Mouse (Mus musculus) liver, embryonic 12.5 days (tissue): Measurements from ENCODE around the gene Prrx2. TPM values are rescaled to one million over a fixed set of nuclear protein-coding genes. Genes with fewer than 3 reads are reported as not detected.

ENCODE experiments used
- ATAC-seq: fragments of 200-750 bp; cut with Nextera tagmentation; 2 replicates; pipeline ENCODE4 v1.8.0; 2017; ENCODE audit warnings: moderate number of reproducible peaks, mild to moderate bottlenecking, moderate library complexity
- H3K27ac ChIP-seq: fragments of 300-500 bp; sonication (generic); 2 replicates; pipeline ENCODE4 v1.5.1; 2016; ENCODE audit warnings: mild to moderate bottlenecking
- H3K27me3 ChIP-seq: fragments of 300-500 bp; sonication (generic); replicated peaks from 2 replicates; pipeline ENCODE4 v1.6.1; 2016; ENCODE audit warnings: mild to moderate bottlenecking, moderate library complexity
- H3K36me3 ChIP-seq: fragments of 300-500 bp; sonication (generic); 2 replicates; pipeline ENCODE4 v1.6.1; 2016; ENCODE audit warnings: mild to moderate bottlenecking, moderate library complexity
- H3K4me1 ChIP-seq: fragments of 300-500 bp; sonication (generic); 2 replicates; pipeline ENCODE4 v1.6.1; 2016
- H3K4me2 ChIP-seq: fragments of 300-500 bp; sonication (generic); 2 replicates; pipeline ENCODE4 v1.6.1; 2016; ENCODE audit warnings: mild to moderate bottlenecking, moderate library complexity
- H3K4me3 ChIP-seq: fragments of 300-500 bp; sonication (generic); 2 replicates; pipeline ENCODE4 v1.5.1; 2016; ENCODE audit warnings: mild to moderate bottlenecking, moderate library complexity
- H3K9ac ChIP-seq: fragments of 300-500 bp; sonication (generic); 2 replicates; pipeline ENCODE4 v1.6.1; 2016; ENCODE audit warnings: mild to moderate bottlenecking, moderate library complexity
- H3K9me3 ChIP-seq: fragments of 300-500 bp; sonication (generic); replicated peaks from 2 replicates; pipeline ENCODE4 v1.6.1; 2016; ENCODE audit warnings: mild to moderate bottlenecking, moderate library complexity
- WGBS: fragments of 180-500 bp; shearing (Covaris S2); methylation state at CpG from one replicate; pipeline ENCODE4 v1.1.7; 2016; ENCODE audit not compliant: insufficient replicate concordance; 5-methylcytosine and 5-hydroxymethylcytosine counted together
- polyA plus RNA-seq: library from polyadenylated mRNA; unstranded; fragments of >200 nt; fragmentation: Nextera tagmentation; extraction: Ambion mirVana; gene quantifications from 2 replicates; pipeline ENCODE4 v1.2.1, GENCODE M21; 2016

Prrx2 gene
- polyA plus RNA-seq, 1 experiment from 2014 or later = 2.5 TPM

GRCm38 (mm10) chr2:30805983-30806382, 28.8 kb upstream of the Prrx2 start:
- Histone ChIP-seq H3K4me3 (no peak overlapping the region), H3K27ac (no peak overlapping the region), H3K36me3 (peaks cover 7% of the 10 kb centered on the region), H3K4me2 (no peak overlapping the region), H3K4me1 (peaks cover 42% of the 10 kb centered on the region), H3K9me3 (no peaks in the 10 kb centered on the region), H3K9ac (no peak overlapping the region), H3K27me3 (peaks cover 52% of the 10 kb centered on the region)
- 89% methylated on average over 2 of the region's 2 CpGs for WGBS
- ATAC-seq = no peak

DNA sequence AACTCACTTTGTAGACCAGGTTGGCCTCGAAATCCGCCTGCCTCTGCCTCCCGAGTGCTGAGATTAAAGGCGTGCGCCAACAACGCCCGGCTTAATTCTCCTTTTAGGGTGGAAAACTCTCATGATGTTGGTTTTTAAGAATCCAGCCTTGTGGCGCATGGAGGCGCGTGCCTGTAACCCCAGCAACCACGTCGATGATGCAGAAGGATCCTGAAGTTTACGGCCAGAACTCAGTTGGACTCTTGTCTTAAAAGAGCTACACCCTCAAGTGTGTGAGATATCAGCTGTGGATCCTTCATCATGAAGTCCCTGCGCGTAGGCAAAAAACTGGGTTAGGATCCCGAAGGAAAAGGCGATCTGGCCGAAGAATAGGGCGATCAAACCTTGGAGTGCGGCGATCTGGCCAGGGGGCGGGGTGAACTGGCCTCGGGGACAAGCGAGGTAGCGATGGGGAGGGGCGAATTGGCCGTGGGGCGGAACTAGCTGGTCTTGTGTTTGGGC, 27.6 kb upstream of the Prrx2 start:
- ATAC-seq = no peak
- H3K9me3 ChIP-seq = no peaks in the 10 kb centered on the region
- WGBS = 7% methylated on average over 28 of the region's 28 CpGs

DNA sequence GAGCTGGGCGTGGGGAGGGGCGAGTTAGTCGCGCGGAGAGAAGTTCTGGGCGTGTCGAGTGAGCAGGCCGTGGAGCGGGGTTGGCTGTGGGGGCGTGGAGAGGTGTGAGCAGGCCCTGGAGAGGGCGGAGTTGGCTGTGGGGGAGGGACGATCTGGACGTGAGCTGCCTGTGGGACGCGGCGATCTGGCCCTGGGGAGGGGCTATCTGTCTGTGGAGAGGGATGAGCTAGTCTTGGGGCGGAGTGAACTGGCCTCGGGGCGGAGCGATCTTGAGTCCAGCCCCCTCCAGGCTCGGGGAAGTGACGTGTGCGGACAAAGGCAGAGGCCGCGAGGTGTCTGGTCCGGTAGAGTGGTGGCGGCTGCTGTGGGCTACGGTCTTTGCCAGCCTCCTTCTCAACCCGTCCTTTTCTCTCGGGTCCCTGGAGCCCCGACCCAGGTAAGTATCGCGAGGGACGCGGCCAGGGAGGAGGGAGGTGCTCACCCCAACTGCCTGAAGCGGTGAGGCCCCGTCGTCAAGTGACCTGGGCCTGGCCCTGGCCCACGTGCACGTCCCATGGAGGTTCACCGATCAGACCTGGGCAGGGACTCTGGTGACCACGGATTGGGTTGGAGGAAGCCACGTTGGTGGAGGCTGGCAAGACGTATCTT, 27.0 kb upstream of the Prrx2 start, which contains the start of gene Ntmt1:
Gene Ntmt1, plus strand, starts transcription at position 179 of the 648 bp plus-strand sequence.
- peak within 1 kb of the TSS; percentile 85 for H3K9ac ChIP-seq
- peak within 1 kb of the TSS; percentile 81 for H3K27ac ChIP-seq
- H3K9me3 ChIP-seq = no peaks in the 10 kb centered on the region
- H3K27me3 ChIP-seq = peaks cover 34% of the 10 kb centered on the region
- peak within 1 kb of the TSS; percentile 79 for H3K4me3 ChIP-seq
- peak within 1 kb of the TSS; percentile 95 for H3K4me2 ChIP-seq
- WGBS = 0% methylated on average over 43 of the region's 44 CpGs
- H3K36me3 ChIP-seq = peaks cover 25% of the 10 kb centered on the region
- peak; percentile 98 for ATAC-seq
- peaks cover 40% of the 10 kb centered on the region for H3K4me1 ChIP-seq

More for the DNA sequence above, 27.6 kb upstream of the Prrx2 start:
- Histone ChIP-seq H3K4me1 (peaks cover 40% of the 10 kb centered on the region), H3K27me3 (peaks cover 40% of the 10 kb centered on the region), H3K9ac (peak overlapping the region; percentile 65), H3K27ac (peak overlapping the region; percentile 27), H3K36me3 (peaks cover 19% of the 10 kb centered on the region), H3K4me2 (peak overlapping the region; percentile 95), H3K4me3 (peak overlapping the region; percentile 79)

DNA sequence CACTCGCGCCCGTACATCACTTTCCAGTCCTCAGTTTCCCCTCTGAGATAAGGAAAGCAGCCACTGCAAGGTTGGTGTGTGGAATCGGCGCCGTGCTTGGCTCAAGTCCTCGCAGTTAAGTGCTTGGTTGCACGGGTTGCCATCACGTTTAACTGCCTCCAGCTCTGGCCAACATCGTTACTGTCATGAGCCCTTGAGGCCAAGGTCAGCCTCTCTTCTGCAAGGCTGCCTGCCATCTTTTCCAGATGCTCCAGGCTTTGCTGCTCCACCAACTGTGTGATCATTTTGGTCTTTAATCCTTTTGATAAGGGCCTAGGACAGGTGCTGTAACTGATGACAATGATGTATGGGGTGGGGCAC, 26.5 kb upstream of the Prrx2 start:
- 1% methylated on average over 10 of the region's 10 CpGs for WGBS
- Histone ChIP-seq H3K4me3 (peak overlapping the region; percentile 79), H3K4me2 (peak overlapping the region; percentile 95), H3K9ac (peak overlapping the region; percentile 85), H3K4me1 (peaks cover 40% of the 10 kb centered on the region), H3K36me3 (peaks cover 30% of the 10 kb centered on the region), H3K27me3 (peaks cover 29% of the 10 kb centered on the region), H3K27ac (peak overlapping the region; percentile 81), H3K9me3 (no peaks in the 10 kb centered on the region)
- ATAC-seq = no peak

DNA sequence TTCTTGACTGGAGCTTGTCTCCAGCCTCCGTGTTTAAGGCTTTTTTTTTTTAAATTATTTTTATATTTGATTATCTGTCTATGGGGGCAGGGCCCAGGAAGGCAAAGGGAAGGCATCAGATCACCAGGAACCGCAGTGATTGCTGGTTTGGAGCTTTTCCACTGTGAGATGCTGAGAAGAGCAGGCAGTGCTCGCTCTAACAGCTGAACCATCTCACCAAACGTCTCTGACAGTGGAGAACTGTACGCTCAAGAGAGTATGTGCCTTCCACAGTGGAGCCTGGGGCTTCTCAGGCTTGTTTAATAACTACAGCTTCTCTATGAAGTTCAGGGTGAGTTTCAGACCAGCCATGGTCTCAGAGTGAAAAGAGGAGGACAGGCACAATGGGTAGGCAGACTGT, 25.3 kb upstream of the Prrx2 start:
- 80% methylated on average over 5 of the region's 5 CpGs for WGBS
- H3K9me3 ChIP-seq = no peaks in the 10 kb centered on the region
- H3K27ac ChIP-seq = no peak overlapping the region
- H3K9ac ChIP-seq = no peak overlapping the region
- ATAC-seq = no peak
- peaks cover 18% of the 10 kb centered on the region for H3K27me3 ChIP-seq
- peaks cover 40% of the 10 kb centered on the region for H3K4me1 ChIP-seq
- H3K4me3 ChIP-seq = no peak overlapping the region
- peaks cover 42% of the 10 kb centered on the region for H3K36me3 ChIP-seq
- no peak overlapping the region for H3K4me2 ChIP-seq

DNA sequence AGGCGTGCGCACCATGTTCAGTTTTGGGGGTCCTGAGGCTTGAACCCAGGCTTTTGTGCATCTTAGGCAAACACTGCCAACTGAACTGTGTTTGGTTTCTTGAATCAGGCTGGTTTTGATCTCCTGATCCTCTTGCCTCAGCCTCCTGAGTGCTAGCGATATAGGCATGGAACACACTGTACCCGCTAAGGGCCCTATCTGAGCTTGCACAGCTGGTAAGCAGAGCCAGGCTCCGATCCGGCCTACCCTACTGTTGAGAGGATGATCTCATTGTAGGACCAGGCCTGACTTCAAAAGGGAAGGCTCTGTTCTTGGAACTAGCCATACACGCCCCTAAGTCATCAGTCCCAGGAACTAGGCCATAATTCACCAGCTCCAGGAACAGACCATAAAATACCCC, 24.2 kb upstream of the Prrx2 start:
- Histone ChIP-seq H3K36me3 (peaks cover 53% of the 10 kb centered on the region), H3K9ac (no peak overlapping the region), H3K9me3 (no peaks in the 10 kb centered on the region), H3K27ac (no peak overlapping the region), H3K4me3 (no peak overlapping the region), H3K27me3 (peaks cover 8% of the 10 kb centered on the region), H3K4me1 (peaks cover 40% of the 10 kb centered on the region), H3K4me2 (no peak overlapping the region)
- no peak for ATAC-seq
- 81% methylated on average over 7 of the region's 7 CpGs for WGBS

GRCm38 (mm10) chr2:30816383-30816782, 18.4 kb upstream of the Prrx2 start:
- WGBS = 70% methylated on average over 1 of the region's 1 CpGs

DNA sequence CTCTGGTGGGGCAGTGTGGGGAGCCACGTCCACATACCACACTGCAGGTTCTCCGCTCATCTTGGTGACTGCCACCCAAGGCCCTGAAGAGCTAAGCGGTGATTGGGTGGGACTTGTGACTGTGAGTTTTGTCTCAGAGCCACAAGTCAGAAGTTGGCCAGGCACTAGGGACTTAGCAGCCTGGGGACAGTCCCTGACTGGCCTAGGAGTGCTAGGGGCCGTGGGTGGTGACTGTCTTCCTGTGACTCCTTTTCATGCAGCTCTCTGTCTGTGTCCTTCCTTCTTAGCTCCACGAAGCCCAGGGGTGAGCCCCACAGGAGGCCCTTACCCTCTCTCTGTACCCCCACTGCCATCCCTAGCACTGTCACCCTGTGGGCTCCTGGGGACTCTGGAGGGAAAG, 14.9 kb upstream of the Prrx2 start:
- Histone ChIP-seq H3K4me2 (no peak overlapping the region), H3K9ac (no peak overlapping the region), H3K27ac (no peak overlapping the region), H3K36me3 (peaks cover 89% of the 10 kb centered on the region), H3K27me3 (no peaks in the 10 kb centered on the region), H3K9me3 (no peaks in the 10 kb centered on the region), H3K4me3 (no peak overlapping the region), H3K4me1 (0 out of 2 replicates have a peak, but pooled peaks cover 9% of the 10 kb centered on the region)
- no peak for ATAC-seq
- 81% methylated on average over 5 of the region's 5 CpGs for WGBS

More at GRCm38 (mm10) chr2:30816383-30816782, 18.4 kb upstream of the Prrx2 start:
- Histone ChIP-seq H3K4me1 (0 out of 2 replicates have a peak, but pooled peaks cover under 1% of the 10 kb centered on the region), H3K36me3 (peaks cover 89% of the 10 kb centered on the region), H3K27ac (no peak overlapping the region), H3K9me3 (no peaks in the 10 kb centered on the region), H3K9ac (no peak overlapping the region), H3K27me3 (no peaks in the 10 kb centered on the region), H3K4me2 (no peak overlapping the region), H3K4me3 (no peak overlapping the region)
- no peak for ATAC-seq

- Histone ChIP-seq H3K9me3 (no peaks in the 10 kb centered on the region), H3K4me1 (peaks cover 17% of the 10 kb centered on the region), H3K9ac (no peak overlapping the region), H3K27ac (no peak overlapping the region), H3K4me3 (no peak overlapping the region), H3K36me3 (peaks cover 89% of the 10 kb centered on the region), H3K27me3 (no peaks in the 10 kb centered on the region), H3K4me2 (no peak overlapping the region)
- ATAC-seq = no peak
- 93% methylated on average over 3 of the region's 3 CpGs for WGBS
Measured at GRCm38 (mm10) chr2:30821073-30821472, 13.7 kb upstream of the Prrx2 start.

- Histone ChIP-seq H3K36me3 (peaks cover 91% of the 10 kb centered on the region), H3K9ac (no peak overlapping the region), H3K4me3 (no peak overlapping the region), H3K27me3 (no peaks in the 10 kb centered on the region), H3K27ac (0 out of 2 replicates have a peak overlapping the region, but pooled peaks have one; percentile 33), H3K4me2 (no peak overlapping the region), H3K9me3 (no peaks in the 10 kb centered on the region), H3K4me1 (peaks cover 30% of the 10 kb centered on the region)
- ATAC-seq = no peak
- WGBS = 89% methylated on average over 8 of the region's 8 CpGs
Measured at GRCm38 (mm10) chr2:30822460-30822859, 12.3 kb upstream of the Prrx2 start.

DNA sequence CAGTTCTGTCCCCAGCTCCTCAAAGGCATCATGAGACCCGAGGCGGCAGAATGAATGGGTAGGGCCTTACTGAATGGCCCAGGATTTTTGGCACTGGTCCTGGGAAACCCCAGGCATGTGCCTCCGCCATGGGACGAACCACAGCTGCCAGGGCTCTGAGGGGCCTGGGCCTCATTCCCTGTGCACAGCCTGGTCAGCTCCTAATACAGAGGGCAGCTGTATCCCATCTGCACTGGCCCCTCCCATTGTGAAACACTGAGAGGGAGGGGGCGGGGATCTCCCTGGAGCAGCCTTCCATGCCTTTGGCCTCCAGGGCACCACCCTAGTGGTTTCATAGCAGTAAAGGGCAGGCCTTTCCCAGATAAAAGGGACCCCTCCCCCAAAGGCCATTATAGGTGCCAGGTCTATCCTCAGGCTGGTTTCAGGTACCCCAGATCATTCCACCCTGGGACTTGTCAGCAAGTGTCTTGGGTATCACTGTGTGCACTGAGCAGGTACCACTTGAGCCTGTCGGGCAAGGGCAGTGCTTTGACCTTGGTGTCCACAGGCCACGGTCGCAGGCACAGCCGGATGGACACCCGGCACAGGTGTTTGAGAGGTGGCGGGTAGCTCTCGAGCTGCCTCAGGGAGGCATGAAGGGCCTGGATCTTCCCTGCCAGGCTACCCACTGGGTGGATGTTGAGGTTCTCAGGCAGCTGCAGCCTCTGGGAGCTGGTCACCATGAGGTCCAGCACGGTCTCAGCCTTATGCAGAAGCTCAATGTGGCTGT, 11.2 kb upstream of the Prrx2 start:
- Histone ChIP-seq H3K9me3 (no peaks in the 10 kb centered on the region), H3K27me3 (no peaks in the 10 kb centered on the region), H3K9ac (no peak overlapping the region), H3K27ac (no peak overlapping the region; the same call in 1 of the 2 replicates), H3K4me1 (peaks cover 34% of the 10 kb centered on the region), H3K4me2 (no peak overlapping the region), H3K36me3 (peaks cover 84% of the 10 kb centered on the region), H3K4me3 (no peak overlapping the region)
- 90% methylated on average over 13 of the region's 13 CpGs for WGBS
- ATAC-seq = no peak
